Comparison of ENCODE assay signal across 8 mouse cellular contexts in the genomic region with DNA sequence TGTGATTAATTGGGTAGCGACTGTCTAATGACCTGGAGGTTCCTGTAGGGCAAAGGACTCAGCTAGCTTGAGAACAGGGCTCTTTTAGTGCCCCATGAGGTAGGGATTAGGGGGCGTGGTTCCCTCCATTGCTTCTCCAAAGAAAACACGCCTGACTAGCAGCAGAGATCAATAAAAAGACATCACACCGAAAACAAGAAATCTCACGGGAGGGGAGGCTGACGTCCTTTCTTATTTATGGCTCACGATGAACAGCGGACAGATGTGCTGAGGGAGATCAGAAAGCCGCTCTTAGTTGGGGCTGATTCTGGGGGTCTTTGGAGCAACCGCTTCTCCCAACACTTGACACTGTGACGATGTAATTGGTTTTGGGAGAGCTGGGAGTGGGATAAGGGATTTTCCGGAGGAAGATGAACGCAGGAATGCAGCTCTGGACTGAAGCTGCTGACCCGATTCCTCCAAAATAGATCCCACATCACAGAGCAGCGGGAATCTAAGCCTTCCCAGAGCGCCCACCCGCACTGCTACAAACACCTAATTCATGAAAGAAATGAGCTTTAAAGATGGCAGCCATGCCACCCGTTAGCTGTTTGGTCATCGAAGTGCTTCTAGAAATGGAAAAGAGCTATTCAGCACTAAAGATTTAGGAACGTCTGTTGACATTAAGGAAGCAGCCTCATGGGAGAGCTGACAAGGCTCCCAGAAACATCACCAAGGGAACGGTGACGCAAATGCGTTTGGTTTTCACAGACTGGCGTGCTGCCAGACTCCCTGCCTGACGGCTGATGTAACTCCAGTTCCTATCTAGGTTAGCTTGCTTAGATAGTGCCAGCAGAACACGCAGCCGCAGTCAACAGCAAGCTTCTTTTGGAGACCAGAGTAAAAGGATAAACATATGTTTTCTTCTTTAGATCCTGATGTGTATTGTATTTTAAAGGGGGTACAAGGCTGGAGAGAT. TPM values are rescaled to one million over a fixed set of nuclear protein-coding genes. Genes with fewer than 3 reads are reported as not detected.
DNase-seq lines count a peak whose midpoint lies in the region; ATAC-seq and TF ChIP-seq lines count a peak whose summit lies in the region.

No protein-coding gene starts in this region.

- no peaks in the 10 kb centered on the region for H3K9me3 ChIP-seq in heart, embryonic 12.5 days (replicated peaks)
- H3K9me3 ChIP-seq in liver, embryonic 11.5 days (ENCODE audit: control insufficient read depth, low read length), result no peaks in the 10 kb centered on the region

- H3K79me2 ChIP-seq in myocyte (ENCODE audit: control insufficient read depth, insufficient read depth), result no peaks in the 10 kb centered on the region

- ATAC-seq in heart, embryonic 12.5 days (ENCODE audit: insufficient number of reproducible peaks, low FRiP score), result peak; percentile 79
- 0 out of 2 replicates have a peak, but pooled peaks have one; percentile 36 for ATAC-seq in liver, embryonic 11.5 days (replicated peaks; ENCODE audit: low FRiP score)

- WGBS in heart, embryonic 12.5 days, result 9% methylated on average over 27 of the region's 27 CpGs
- 26% methylated on average over 27 of the region's 27 CpGs for WGBS in liver, embryonic 11.5 days

- H3K4me3 ChIP-seq in heart, embryonic 12.5 days, result peak overlapping the region; percentile 31
- H3K4me3 ChIP-seq in liver, embryonic 11.5 days (ENCODE audit: low read depth, low read length), result 0 out of 2 replicates have a peak overlapping the region, but pooled peaks have one; percentile 11
- H3K4me3 ChIP-seq in myocyte, result no peak overlapping the region

- peak overlapping the region; percentile 86 for H3K27ac ChIP-seq in heart, embryonic 12.5 days (ENCODE audit: poor library complexity, severe bottlenecking)
- no peak overlapping the region for H3K27ac ChIP-seq in liver, embryonic 11.5 days (ENCODE audit: low read depth, low read length)

- no peaks in the 10 kb centered on the region for H3K27me3 ChIP-seq in heart, embryonic 12.5 days (replicated peaks)
- H3K27me3 ChIP-seq in liver, embryonic 11.5 days (replicated peaks; ENCODE audit: control insufficient read depth, insufficient read depth, low read length), result no peaks in the 10 kb centered on the region
- H3K27me3 ChIP-seq in myocyte (ENCODE audit: control insufficient read depth, insufficient read depth, insufficient read length), result no peaks in the 10 kb centered on the region

- no peak for TF ChIP-seq POLR2A in myocyte (IDR thresholded peaks at IDR 0.05; ENCODE audit: insufficient read length, low read depth)

- H3K9ac ChIP-seq in heart, embryonic 12.5 days, result peak overlapping the region; percentile 5; the same call in 1 of the 2 replicates
- no peak overlapping the region for H3K9ac ChIP-seq in liver, embryonic 11.5 days (ENCODE audit: low read depth, low read length)

- peak; percentile 59 for DNase-seq in 3134 (ENCODE audit: extremely low read depth, insufficient read length, low spot score)
- DNase-seq in brain, embryonic 18.5 days (ENCODE audit: low read depth, low spot score), result peak; percentile 91
- peak; percentile 91 for DNase-seq in fibroblast of lung, adult 2 months (ENCODE audit: low read depth)
- DNase-seq in kidney, postnatal 10 days, result peak; percentile 97
- peak; percentile 64 for DNase-seq in liver, embryonic 11.5 days (ENCODE audit: low spot score)
- peak; percentile 70 to 80 for DNase-seq in spleen, postnatal 4 days (ENCODE audit: low spot score in 2 of 2)

- H3K4me1 ChIP-seq in heart, embryonic 12.5 days (replicated peaks), result peaks cover 36% of the 10 kb centered on the region
- H3K4me1 ChIP-seq in liver, embryonic 11.5 days (replicated peaks; ENCODE audit: control insufficient read depth, insufficient read depth, low read length), result peaks cover 4% of the 10 kb centered on the region

- peak overlapping the region; percentile 67 for H3K4me2 ChIP-seq in heart, embryonic 12.5 days
- peak overlapping the region; percentile 57 for H3K4me2 ChIP-seq in liver, embryonic 11.5 days
- peak overlapping the region; percentile 60 for H3K4me2 ChIP-seq in myocyte (ENCODE audit: low read depth)

- H3K36me3 ChIP-seq in heart, embryonic 12.5 days, result no peaks in the 10 kb centered on the region
- H3K36me3 ChIP-seq in liver, embryonic 11.5 days (ENCODE audit: control insufficient read depth, insufficient read depth, low read length), result no peaks in the 10 kb centered on the region
- no peaks in the 10 kb centered on the region for H3K36me3 ChIP-seq in myocyte (ENCODE audit: control insufficient read depth, insufficient read depth)

- no peak overlapping the region for H3ac ChIP-seq in myocyte (ENCODE audit: control insufficient read depth, insufficient read length)

TF ChIP-seq in myocyte, 11 proteins besides CTCF, POLR2A, EP300 and RAD21:
- TF ChIP-seq USF1 (IDR thresholded peaks at IDR 0.05; ENCODE audit: low read depth) (no peak), MYOG (IDR thresholded peaks at IDR 0.05; ENCODE audit: control insufficient read depth in 1 of 3, insufficient read depth in 1 of 3, insufficient read length in 2 of 3, low read depth in 2 of 3) (no peak), CEBPB (IDR thresholded peaks at IDR 0.05; ENCODE audit: insufficient read depth, poor library complexity, severe bottlenecking) (peak; percentile 74; the same call in 1 of the 2 replicates), TCF3 (IDR thresholded peaks at IDR 0.05; ENCODE audit: insufficient read length, low read depth) (no peak), E2F4 (IDR thresholded peaks at IDR 0.05; ENCODE audit: insufficient read depth) (no peak)

RNA-seq across cellular contexts. Expression of a gene that starts 42.0 kb away (rescaled TPM):
- 2.4 and 2.6 TPM in 2 replicates for polyA plus RNA-seq in heart, embryonic 12.5 days (2016; fragmentation: Nextera tagmentation; extraction: Ambion mirVana)
- polyA plus RNA-seq in liver, embryonic 11.5 days (2014; fragmentation: Nextera tagmentation; extraction: Ambion mirVana), result 4.7 and 4.9 TPM in 2 replicates
- 1.7 TPM for polyA plus RNA-seq in myocyte (2012; fragmentation: generic; extraction: Trizol)
